Mouse (Mus musculus): ENCODE results near the gene A530084C06Rik. TPM values are rescaled to one million over a fixed set of nuclear protein-coding genes. Genes with fewer than 3 reads are reported as not detected.

A530084C06Rik gene
- 1 to 10 TPM; 1.2 to 1.3 TPM for total RNA-seq (2021)

DNA sequence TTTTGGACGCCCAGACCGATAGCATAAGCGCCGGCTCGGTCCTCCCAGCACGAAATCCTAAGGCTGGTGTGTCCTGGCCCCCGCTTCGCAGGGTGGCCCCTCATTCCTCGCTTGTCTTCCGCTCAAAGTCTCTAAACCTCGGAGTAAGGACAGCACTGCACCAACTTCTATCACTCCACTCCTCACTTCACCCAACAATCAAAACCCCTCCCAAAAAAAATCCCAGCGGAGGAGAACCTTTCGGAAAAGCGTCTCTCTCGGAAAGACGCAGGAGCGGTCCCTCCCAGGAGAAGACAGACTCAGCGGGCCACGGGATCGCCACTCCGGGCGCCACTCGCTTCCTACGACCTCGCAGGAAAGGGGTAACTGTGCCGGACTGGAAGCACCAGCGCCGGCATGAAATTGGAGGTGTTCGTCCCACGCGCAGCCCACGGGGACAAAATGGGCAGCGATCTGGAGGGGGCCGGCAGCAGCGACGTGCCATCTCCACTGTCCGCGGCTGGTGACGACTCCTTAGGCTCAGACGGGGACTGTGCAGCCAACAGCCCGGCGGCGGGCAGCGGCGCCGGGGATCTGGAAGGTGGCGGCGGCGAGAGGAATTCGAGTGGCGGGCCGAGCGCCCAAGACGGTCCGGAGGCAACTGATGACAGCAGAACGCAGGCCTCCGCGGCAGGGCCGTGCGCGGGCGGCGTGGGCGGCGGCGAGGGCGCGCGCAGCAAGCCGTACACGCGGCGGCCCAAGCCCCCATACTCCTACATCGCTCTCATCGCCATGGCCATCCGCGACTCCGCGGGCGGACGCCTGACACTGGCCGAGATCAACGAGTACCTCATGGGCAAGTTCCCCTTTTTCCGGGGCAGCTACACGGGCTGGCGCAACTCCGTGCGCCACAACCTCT lies at the start of gene A530084C06Rik:
TSS of gene A530084C06Rik (minus strand) at position 813 of the 898 bp plus-strand sequence.
- intact Hi-C loops (cut with DNase I): loop anchor here (5.0 to 10.0 kb wide), 2 partner anchors 59 to 354 kb away; no protein-coding TSS in a partner anchor
- DNase-seq (ENCODE audit: extremely low spot score in 1 of 2, low spot score in 2 of 2): peak in 1 of 2 experiments; percentile 48

DNA sequence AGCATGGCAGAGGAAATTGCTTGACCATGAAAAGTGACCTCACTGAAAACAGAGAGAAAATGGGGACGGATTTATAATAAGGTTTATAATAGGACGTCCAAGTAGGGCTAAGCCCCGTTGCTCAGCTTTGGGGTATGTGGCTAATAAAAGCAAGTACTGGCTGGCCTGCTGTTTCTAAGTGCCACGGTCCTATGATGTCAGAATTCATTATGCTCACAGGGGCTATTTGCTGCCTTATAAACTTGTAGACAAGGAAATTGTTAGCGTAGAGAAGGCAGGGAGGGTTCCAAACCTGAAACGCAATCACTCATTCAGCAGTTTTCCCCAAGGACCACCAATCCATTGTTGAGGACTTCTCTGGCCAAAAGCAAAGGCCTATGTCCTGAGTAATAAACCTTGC lies 44.8 kb upstream of the A530084C06Rik start:
- no peak for DNase-seq (ENCODE audit: extremely low spot score in 1 of 2, low spot score in 2 of 2)
- intact Hi-C loops (cut with DNase I): no loop called here

DNA sequence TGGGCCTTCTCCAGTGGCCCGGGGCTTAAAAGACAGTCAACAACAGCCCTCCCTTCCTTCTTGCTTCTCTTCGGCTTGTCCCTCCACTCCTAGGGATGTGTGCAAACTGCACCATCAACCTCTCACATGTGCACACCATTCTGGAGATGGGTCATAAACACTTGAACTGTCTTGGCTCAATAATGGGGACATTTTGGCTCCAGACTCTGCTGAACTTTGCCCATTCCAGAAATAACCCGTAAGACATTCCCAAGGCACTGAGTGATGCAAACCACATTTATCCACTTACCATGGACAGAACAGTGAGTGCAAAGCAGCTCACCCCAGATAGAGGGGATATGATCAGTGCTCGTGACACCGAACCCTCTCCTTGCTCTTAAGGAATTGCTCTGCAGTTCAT lies 40.4 kb upstream of the A530084C06Rik start:
- DNase-seq (ENCODE audit: extremely low spot score in 1 of 2, low spot score in 2 of 2): no peak
- intact Hi-C loops (cut with DNase I): no loop called here

DNA sequence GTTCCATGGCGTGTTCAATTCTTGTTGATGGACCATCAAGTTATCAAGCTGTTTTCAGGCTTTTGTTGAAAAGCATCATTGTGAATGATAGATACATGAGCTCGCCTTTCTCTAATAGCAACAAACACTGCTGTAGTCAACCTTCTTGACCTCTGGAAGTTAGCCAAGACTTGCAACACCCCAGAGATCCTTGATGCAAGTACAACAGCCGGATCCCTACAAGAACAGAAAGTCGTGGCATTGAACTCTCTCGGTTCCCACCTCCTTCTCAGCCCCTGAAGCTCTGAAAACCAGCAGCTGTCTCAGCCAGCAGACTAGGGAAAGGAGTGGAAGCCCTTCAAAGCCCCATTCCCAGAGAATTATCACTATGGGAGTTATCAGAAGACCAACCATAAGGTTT lies 28.2 kb upstream of the A530084C06Rik start:
- intact Hi-C loops (cut with DNase I): no loop called here
- no peak for DNase-seq (ENCODE audit: extremely low spot score in 1 of 2, low spot score in 2 of 2)

DNA sequence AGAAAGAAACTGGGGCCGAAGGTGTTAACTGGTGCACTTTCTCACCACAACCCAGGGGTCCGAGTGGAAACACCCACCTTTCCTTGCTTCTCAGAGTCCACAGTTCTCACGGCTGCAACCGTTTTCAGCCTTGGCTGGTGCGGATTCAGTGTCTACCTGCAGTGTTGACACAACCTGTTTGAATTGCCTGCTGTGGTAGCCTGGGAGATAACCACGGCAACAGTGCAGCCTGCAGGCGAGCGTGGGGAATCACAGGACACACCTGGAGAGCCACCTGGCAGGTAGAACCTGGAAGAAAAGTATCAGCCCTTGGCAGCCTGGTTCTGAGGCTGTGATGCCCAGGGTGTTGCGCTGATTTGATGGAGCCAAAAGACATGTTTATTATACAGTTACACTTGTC lies 20.7 kb upstream of the A530084C06Rik start:
- no peak for DNase-seq (ENCODE audit: extremely low spot score in 1 of 2, low spot score in 2 of 2)
- intact Hi-C loops (cut with DNase I): no loop called here

DNA sequence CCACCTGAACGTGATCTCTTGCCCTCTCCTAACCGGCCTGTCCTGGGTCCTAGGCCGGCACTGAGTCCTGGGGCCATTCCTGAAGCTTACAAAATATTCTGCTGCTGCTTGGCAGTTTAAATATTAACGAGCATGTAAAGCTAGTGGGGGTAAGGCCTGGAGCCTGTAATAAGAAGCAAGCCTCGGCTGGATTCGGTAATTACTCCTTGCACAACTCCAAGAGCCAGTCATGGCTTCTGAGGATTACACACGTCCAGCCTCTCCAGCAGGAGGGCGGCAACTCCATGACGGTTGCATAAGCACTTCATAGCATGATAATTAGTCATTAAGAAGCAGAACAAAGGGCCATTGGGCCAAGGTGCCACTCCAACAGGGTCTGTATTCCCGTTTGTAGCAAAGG lies 19.3 kb upstream of the A530084C06Rik start:
- intact Hi-C loops (cut with DNase I): no loop called here

DNA sequence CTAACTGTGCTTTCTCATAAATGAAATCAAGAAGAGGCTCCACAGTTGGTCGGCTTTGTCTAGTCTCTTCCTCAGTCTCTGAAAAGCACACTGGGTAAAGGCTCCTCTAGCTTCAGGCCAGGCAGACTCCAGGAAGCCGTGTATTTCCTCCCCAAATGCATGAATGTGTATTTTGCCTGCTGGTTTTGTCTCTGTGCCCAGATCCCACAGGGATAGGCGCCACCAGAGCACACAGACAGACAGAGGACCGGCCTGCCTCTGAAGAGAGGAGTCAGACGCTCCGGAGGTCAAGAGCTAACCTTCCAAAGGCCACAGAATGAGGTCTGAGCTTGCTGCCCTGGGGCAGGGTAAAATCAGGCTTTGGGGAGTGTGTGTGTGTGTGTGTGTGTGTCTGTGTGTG lies 18.4 kb upstream of the A530084C06Rik start:
- peak in 1 of 2 experiments; percentile 59 for DNase-seq (ENCODE audit: extremely low spot score in 1 of 2, low spot score in 2 of 2)
- intact Hi-C loops (cut with DNase I): no loop called here

More for the DNA sequence above, 19.3 kb upstream of the A530084C06Rik start:
- no peak for DNase-seq (ENCODE audit: extremely low spot score in 1 of 2, low spot score in 2 of 2)

DNA sequence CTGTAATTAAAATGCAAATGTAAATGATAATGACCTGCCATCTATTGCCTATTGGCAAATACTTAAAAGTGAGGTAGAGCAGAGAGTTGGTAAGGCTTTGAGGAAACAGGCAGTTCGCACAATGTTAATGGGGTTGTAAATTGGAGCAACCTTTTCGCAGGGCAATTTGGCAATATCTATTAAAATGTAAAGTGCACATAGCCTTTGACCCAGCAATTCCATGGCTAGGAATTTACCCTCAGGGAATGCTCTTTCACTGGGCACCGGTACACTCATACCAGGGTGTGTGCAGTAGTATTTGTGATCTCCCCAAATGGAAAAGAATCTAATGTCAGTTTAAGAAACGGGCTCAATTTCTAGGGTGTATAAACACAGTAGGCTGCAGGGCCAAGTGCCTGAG lies 17.6 kb upstream of the A530084C06Rik start:
- intact Hi-C loops (cut with DNase I): no loop called here
- no peak for DNase-seq (ENCODE audit: extremely low spot score in 1 of 2, low spot score in 2 of 2)

DNA sequence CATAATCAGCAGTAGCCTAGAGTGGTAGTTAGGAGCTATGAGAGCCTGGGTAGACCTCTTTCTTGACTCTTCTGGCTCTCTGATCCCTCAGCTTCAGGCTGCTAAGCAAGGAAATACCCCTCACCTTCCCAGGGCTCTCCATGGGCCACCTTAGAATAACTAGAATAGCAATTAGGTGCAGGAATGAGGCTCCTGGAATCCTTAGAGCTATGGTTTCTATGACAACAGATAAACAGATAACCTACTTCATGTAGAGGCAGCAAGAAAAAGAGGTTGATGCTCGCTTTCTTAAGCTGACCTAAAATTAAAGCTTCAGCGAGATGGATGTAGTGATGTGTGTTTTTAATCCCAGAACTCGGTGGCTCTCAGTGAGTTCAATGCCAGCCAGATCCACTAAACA lies 15.5 kb upstream of the A530084C06Rik start:
- intact Hi-C loops (cut with DNase I): no loop called here
- DNase-seq (ENCODE audit: extremely low spot score in 1 of 2, low spot score in 2 of 2): no peak

DNA sequence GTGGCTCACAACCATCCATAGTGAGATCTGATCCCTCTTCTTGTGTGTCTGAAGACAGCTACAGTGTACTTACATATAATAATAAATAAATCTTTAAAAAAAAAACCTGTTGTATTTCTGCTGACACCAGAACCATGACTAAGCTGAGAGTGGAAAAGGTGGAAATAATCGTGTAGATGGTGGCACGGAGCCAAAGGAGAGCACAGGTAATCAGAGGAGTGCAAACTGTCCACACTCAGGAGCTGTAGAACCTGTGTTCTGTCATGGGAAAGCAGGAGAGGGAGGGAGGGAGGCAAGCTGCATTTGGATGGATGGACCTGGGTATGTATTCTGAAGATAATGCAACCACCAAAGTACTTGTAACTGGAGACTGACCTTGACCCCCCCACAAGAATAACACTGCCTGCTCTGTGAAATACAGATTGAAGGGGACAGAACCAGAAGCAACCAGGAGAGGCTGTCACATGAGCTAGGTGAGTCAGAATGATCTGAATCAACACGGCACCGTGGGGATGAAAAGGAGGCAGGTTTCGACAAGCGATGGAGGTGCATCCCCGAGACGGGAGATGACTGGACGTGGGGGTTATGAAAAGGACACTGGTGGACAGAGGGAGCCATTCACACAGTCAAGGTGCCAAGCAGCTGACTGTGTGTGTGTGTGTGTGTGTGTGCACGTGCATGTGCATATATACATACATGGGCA lies 13.8 kb upstream of the A530084C06Rik start:
- intact Hi-C loops (cut with DNase I): no loop called here

DNA sequence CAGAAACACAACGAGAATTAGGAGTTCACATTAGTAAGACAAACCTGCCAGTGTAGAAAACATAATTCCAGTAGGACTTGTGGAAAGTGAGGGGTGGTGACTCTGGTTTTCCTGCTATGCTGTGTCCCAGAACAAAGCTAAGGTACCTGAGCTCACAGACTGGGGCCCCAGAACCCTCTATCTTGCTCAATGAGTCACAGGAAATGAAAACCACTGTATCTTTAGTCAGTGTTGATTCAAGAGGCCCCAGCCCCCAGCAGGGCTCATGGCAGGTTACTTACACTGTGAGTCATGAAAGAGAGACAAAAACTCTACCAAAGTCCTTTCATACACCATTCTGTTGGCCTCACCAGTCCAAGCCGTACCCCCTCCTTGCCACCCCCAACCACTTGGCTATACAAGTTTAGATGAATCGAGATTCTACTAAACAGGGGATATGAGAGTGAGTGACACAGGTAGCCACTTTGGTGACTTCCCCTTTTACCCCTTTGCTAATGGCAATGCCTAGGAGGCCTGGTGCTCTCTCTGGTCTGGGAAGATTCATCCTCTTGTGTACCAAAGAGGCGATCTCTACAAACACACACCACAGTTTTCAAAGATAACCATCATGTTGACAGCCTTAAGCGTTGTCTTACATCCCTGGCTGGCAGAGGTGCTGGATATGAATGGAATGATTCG lies 8.6 kb upstream of the A530084C06Rik start:
- no peak for DNase-seq (ENCODE audit: extremely low spot score in 1 of 2, low spot score in 2 of 2)
- intact Hi-C loops (cut with DNase I): no loop called here

More for the DNA sequence above, 13.8 kb upstream of the A530084C06Rik start:
- DNase-seq (ENCODE audit: extremely low spot score in 1 of 2, low spot score in 2 of 2): no peak

DNA sequence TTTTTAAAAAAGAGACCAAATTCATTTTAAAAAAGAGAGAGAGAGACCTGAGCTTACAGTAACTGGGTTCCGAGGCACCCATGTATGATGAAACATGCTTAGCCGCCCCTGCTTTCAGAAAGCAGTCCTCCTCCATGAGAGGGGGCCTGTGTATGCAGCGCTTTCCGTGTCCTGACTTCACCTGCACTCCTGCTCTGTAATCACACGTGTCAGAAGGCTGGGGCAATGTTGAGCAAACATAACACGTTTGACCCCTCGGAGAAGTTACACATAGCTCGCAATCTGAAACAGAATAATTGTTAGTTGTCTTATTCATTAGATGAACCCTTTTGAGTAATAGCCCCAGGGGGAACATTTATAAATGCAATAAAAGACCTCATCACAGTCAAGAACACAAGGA lies 8.0 kb upstream of the A530084C06Rik start:
- intact Hi-C loops (cut with DNase I): no loop called here
- no peak for DNase-seq (ENCODE audit: extremely low spot score in 1 of 2, low spot score in 2 of 2)

DNA sequence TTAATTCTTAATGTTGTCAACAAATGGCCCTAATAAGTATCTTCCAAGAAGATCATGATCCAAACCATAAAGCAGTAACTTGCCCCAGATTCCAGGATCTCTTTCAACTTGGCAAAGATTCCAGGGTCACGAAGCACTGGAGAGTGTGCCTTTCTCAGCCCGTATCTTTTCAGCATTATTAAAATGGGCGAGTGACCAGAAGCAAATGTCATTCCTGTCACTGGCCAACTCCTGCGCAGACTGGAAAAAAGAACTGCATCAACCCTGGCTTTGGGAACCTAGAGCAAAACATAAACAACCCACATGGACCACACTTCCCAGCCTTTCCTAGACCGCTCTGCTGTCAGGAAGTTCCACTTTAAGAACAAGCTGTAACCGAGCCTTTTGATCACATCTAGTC lies 5.3 kb upstream of the A530084C06Rik start:
- no peak for DNase-seq (ENCODE audit: extremely low spot score in 1 of 2, low spot score in 2 of 2)
- intact Hi-C loops (cut with DNase I): no loop called here

DNA sequence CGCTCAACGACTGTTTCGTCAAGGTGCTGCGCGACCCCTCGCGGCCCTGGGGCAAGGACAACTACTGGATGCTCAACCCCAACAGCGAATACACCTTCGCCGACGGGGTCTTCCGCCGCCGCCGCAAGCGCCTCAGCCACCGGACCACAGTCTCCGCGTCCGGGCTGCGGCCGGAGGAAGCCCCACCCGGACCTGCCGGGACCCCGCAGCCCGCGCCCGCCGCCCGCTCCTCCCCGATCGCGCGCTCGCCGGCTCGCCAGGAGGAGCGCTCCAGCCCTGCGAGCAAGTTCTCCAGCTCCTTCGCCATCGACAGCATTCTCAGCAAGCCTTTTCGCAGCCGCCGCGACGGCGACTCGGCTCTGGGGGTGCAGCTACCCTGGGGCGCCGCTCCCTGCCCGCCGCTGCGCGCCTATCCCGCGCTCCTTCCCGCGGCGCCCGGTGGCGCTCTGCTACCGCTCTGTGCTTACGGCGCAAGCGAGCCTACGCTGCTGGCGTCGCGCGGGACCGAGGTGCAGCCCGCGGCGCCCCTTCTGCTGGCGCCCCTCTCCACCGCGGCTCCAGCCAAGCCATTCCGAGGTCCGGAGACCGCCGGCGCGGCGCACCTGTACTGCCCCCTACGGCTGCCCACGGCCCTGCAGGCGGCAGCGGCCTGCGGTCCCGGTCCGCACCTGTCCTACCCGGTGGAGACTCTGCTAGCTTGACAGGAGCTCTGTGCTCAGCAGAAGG lies 449 bp upstream of the A530084C06Rik start:
- DNase-seq (ENCODE audit: extremely low spot score in 1 of 2, low spot score in 2 of 2): peak in 1 of 2 experiments; percentile 69
- intact Hi-C loops (cut with DNase I): loop anchor here (5.0 to 10.0 kb wide), 2 partner anchors 58 to 355 kb away; no protein-coding TSS in a partner anchor

DNA sequence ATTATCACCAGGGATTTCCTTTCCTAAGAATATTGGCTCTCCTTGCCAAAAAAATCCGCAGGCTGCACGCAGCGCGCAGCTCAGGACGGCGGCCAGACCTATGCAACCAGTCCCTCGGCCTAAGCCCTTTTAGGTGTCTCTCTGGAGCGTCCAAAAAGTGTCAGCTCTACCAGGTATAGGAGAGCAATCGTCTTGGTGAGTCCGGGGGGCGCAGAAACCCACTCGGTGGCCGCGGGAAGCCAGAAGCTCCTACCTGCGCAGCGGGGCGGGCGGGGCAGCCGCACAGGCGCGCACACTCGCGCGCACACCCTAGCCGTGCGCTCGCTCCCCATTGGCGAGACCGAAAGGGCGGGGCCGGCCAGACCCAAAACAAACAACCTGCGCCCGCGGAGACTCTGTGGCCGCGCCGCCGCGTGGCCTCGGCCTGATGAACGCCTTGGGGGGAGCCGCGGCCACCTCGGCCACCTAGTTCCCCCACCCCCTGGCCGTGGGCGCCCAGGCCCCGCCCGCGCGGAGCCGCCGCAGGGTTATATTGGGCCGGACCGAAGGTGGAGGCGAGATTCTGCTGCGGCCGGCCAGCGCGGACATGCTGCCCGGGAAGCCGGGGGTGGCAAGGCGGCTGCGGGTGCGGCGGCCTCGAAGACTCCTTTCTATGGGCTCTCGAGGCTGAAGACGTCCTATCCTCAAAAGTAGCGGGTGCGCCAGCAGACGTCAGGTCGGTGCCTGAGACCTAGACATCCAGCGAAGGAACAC lies 1.2 kb downstream of the A530084C06Rik start:
- peak in 1 of 2 experiments; percentile 88 for DNase-seq (ENCODE audit: extremely low spot score in 1 of 2, low spot score in 2 of 2)
- intact Hi-C loops (cut with DNase I): loop anchor here (5.0 to 10.0 kb wide), 2 partner anchors 59 to 353 kb away; no protein-coding TSS in a partner anchor

DNA sequence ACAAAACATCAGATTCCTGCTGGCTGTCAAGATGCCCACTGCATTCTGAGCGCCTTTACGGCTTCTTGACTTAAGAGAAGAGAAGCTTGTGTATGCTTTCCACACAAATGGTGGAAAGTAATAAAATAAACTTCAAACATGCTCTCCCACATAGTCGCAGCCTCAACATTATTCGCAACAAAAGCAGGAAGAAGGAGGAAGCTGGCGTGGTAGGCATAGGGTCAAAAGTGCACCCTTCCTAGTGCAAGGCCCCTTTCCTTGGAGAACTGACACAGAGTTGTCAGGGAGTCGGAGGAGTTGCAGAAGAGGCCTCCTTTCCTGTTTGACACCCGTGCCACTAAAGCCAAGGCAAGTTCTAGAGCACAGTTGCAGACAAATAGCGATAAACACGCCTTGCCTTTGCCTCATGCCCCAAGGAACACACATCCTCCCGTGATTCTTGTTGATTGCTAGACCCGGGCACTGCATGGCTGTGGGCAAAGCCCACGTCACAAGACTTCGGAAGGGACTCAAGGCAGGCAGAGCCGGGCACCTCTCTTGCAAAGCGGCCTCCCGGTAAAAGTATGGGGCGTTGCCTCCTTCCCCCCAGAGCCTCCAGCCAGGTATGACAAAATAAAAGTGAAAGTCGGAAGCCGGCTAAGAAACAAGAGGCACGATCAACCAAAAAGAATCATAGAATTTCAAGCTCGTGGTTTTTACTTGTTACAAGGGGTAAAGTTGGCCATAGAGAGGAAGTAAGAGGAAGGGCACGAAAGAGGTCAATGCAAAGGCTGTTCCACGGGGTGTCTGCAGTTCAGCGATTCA lies 2.0 kb downstream of the A530084C06Rik start:
- intact Hi-C loops (cut with DNase I): loop anchor here (5.0 to 10.0 kb wide), 2 partner anchors 60 to 352 kb away; no protein-coding TSS in a partner anchor
- no peak for DNase-seq (ENCODE audit: extremely low spot score in 1 of 2, low spot score in 2 of 2)

DNA sequence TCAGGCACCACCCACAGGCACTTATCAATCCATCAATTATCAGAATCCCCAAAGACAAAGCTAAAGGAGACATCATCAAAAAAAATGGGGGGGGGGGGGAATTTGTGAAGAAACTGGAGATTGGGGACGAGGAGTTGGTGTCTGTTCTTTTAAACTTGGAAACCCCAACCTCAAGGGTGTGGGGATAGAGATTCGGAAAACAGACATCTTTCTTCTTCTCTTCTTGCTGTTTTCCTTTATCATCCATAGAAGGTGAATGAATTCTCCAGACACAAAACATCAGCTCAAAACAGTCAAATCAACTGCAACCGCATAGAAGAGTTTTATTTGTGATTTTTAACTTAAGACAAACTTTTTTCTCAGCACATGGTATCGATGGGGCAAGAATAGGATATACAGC lies 3.3 kb downstream of the A530084C06Rik start, which contains the start of gene Foxq1:
TSS of gene Foxq1 (plus strand) at position 301 of the 400 bp plus-strand sequence.
- DNase-seq (ENCODE audit: extremely low spot score in 1 of 2, low spot score in 2 of 2): no peak
- intact Hi-C loops (cut with DNase I): loop anchor here (5.0 to 10.0 kb wide), 2 partner anchors 61 to 351 kb away; no protein-coding TSS in a partner anchor
